Mouse (Mus musculus): ENCODE data around the gene Zfp385b.
"Not testable (repeated sequence)": the region's sequence is repeated elsewhere in the genome, so short reads cannot be mapped to it uniquely, and the experiment has no call there.

Zfp385b gene

DNA sequence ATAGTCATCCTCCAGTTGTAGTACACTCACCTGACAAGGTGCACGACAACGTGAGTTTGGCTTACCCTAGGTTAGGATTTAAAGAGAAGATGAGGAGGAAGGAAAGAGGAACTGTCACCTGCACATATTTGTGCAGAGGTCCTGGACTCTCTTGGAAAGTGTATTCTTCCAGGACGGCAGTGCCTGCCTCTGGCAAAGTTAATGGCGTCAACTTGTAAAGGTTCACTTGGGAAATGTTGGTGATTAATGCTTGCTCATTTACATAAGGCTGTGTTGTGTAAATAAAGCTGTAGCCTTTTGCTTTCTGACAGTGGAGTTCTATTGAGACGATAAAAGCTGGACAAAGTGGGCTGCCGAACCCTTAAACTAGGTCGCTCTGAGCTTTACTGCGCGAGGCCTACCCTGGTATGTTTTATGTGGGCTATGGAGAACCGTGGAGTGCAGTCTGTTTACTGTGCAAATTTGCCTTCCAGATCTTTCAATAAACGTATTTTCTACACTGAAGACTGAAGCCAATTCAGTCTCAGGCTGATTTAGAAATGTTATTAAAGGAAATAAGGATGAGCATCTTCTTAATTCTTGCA lies 347.1 kb downstream of the Zfp385b start:
- no peak for DNase-seq (ENCODE audit: low read depth in 1 of 2, low spot score in 2 of 2)

DNA sequence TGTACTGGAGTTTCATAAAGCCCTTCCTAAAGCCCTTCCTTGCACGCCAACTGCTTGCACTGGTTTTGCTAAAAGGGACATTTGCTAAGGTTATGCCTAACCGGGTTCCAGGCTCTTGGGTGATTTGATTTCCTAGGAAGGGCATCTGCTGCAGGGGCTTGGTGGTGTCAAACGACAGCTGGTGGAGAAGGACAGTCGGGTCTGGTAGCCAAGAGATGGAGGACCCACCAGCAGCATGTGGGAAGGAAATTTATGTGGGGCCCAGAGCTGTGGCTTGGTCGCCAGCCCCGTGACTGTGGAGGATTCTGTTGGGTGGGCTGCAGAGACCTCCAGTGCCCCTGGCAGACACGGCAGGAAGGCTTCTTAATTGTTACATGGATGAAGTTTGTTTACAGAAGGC lies 348.7 kb downstream of the Zfp385b start:
- no peak for DNase-seq (ENCODE audit: low read depth in 1 of 2, low spot score in 2 of 2)

DNA sequence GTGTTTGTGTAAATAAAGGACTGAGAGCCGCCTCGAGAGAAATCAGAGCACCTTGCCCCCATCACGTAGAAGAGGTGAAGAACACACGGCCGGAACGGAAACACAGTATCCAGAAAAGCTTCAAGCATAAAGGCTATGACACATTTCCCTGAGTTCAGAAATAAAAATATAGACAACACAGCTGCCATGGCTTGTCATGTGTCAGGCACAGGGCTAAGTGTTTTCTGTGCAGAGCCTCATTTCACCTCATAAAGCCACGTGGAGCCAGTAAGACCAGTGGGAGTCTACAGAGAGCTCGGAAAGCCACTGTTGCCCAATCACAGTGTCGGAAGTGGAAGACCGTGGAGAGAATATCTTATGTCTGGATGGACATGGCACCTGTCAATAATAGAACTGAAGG lies 358.0 kb downstream of the Zfp385b start:
- DNase-seq (ENCODE audit: low read depth in 1 of 2, low spot score in 2 of 2) = no peak

- no peak for DNase-seq (ENCODE audit: low read depth in 1 of 2, low spot score in 2 of 2)
Measured at GRCm38 (mm10) chr2:77460011-77460410, 359.4 kb downstream of the Zfp385b start.

DNA sequence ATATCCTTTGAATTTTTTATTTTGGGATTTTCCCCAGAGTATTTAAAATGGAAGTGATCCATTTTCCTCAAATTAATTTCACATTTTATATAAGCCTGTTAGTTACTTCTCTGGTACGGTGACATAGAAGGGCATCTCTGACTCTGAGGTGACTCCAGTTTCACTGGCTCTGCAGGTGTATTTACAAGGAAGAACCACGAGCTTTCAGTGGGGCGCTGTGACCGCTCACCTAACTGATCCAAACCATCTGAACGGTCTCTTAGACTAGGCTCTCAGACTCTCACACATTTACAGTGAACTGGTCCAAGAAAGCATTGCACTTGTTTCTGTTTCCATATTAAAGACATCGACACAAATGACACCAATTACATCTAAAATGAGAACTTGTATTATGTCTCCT lies 361.0 kb downstream of the Zfp385b start:
- no peak for DNase-seq (ENCODE audit: low read depth in 1 of 2, low spot score in 2 of 2)

DNA sequence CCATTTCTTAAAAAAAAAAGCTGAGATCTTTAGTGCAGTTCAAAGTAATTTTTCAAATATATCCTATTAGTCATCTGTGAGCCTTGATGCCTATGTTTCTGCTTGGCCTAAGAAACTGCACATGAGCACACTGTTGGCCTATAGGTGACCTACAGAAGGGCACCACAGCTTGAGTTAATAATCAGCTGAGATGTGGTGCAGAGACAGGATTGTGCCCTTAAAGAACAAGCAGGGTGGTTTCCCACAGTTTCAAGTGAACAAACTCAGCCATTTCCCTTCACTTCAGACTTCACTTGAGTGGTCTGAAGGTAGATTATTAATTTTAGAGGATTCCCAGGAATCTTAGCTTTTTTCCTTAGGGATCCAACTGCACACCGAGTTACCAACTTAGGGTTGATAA lies 362.3 kb downstream of the Zfp385b start:
- no peak for DNase-seq (ENCODE audit: low read depth in 1 of 2, low spot score in 2 of 2)

DNA sequence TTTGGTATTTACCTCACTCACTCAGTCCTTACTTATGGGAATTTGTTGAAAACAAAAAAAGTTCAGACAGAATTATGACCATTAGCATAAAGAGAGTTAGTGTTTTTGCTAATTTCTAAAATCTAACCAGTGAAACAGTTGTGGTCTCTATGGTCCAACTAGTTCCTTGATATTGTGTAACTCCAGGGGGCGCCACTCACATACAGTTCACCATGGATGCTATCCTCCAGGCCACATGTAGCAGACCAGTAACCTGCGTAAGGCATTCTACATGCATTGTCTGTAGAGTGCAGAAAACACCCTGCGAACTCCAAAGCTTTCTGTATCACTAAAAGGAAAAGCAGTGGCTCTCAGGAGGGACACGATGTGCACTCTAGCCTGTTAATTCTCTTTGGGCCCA lies 362.8 kb downstream of the Zfp385b start:
- no peak for DNase-seq (ENCODE audit: low read depth in 1 of 2, low spot score in 2 of 2)

GRCm38 (mm10) chr2:77454341-77454937 lies 365.0 kb downstream of the Zfp385b start:
- DNase-seq (ENCODE audit: low read depth in 1 of 2, low spot score in 2 of 2) = no peak

DNA sequence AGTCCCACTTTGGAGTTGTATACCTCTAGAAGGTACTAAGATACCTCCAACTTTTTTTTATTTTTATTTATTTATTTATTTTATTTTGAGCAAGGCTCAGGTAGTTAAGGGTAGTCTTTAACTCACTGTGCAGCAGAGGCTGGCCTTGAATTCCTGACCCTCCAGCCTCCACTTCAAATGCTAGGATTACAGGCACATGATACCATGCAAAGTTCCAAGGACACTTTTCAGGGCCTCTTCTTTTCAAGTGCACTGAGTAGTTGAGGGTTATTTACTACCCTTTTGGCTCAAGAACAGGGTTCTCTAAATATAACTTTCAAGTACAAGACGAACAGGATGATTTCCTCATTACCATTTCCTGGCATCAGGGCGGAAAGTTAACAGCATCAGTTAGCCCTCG lies 365.7 kb downstream of the Zfp385b start:
- no peak for DNase-seq (ENCODE audit: low read depth in 1 of 2, low spot score in 2 of 2)

DNA sequence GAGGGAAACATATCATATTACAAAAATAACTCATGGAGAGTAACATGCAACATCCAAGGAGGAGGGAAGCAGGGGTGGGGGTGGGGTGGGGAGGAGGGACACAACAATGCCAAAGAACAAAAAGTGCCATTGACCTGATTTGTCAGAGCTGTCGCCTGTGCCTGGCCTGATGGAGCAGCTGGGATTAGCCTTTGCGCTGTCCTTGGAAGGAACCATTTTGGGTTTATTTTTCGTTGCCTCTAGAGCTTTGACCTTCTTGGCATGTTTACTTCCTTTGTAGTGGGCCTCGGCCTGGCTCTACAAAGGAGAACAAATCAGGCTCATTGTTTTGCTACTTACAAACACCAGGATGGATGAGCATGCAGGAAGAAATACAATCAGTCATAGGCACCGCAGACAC lies 369.4 kb downstream of the Zfp385b start:
- not testable (repeated sequence) for DNase-seq (ENCODE audit: low read depth in 1 of 2, low spot score in 2 of 2)

DNA sequence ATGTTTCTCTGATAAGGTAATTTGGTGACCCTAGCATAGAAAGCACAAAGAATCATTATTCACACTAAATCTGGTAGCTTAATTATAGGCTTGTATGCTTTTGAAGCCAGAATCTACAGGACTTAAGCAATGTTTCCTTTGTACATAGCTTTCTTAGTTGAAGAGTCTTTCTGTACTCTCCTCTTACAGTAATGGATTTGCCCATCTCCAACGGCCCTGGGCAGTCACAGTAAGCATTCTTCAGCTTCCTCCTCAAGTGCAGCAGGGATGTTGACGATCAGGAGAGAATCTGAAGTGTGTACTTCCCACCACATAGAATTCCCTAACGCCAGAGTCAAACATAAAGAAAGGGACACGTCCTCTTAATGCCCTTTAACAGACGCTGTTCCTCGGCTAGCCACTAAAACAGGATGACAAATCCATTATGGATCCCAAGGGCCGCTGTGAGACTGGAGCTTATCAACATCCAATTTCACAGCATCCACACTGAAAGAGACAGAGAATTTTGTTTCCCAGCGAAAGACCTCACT lies 370.4 kb downstream of the Zfp385b start:
- no peak for DNase-seq (ENCODE audit: low read depth in 1 of 2, low spot score in 2 of 2)

DNA sequence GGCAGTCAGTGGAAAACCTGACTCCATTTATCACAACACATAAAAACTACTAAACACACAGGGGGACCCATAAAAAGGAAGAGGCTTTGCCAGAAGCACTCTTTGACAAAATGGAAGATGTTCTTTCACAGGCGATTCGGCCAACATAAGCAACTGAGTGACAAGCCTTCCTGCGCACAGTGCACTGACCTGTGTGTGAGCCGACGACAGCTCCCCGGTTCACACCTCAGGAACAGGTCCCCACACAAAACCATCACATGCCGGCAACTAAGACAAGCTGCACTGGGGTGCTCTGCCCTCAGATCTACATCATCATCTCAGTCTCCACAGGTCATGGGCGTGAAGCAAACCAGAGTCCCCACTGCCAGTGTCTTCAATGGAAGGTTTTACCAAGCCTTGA lies 375.2 kb downstream of the Zfp385b start:
- DNase-seq (ENCODE audit: low read depth in 1 of 2, low spot score in 2 of 2) = no peak

GRCm38 (mm10) chr2:77440591-77440990 lies 378.8 kb downstream of the Zfp385b start:
- no peak for DNase-seq (ENCODE audit: low read depth in 1 of 2, low spot score in 2 of 2)

DNA sequence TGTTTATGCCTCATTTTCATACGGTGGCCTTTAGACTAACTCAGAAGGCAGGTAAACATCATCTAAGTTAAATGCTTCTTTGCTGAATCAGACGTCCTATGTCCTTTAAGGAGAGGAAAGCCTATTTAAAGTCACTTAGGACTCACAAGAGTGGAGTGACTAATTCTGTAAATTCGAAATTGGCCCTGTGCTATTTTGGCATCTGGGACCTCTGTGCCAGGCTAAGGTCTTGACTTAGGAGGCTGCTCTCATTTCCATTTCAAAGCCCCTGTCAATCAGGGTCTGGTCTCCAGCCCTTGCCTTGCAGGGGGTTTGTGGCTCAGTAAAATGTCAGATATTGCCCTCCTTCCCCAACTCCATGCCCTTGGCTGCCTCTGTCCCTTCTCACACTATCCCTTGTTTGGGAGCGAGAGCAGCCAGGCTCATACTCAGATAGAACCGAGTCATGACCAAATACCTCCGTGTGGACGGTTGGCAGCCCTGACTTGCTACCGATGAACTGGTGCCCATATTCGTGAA lies 383.1 kb downstream of the Zfp385b start:
- DNase-seq (ENCODE audit: low read depth in 1 of 2, low spot score in 2 of 2) = no peak

DNA sequence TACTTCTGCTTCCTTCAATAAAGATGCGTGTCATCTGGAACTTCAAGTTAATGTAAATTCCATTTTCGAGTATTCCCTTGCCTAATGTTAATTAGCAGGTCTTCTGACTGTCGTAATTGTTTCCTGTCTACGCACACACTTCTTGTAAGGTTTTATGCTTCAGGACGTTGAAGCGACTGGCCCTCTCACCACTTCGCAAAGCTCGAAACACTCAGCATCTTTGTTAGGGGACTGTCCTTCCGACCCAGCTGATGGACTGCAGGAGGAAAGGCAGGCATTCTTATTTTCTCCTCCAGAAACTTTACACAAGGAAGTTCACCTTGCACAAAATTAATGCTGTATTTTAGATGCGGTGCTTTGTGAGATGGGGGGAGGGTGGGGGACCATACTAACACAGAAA lies 400.0 kb downstream of the Zfp385b start:
- DNase-seq (ENCODE audit: low read depth in 1 of 2, low spot score in 2 of 2) = no peak

DNA sequence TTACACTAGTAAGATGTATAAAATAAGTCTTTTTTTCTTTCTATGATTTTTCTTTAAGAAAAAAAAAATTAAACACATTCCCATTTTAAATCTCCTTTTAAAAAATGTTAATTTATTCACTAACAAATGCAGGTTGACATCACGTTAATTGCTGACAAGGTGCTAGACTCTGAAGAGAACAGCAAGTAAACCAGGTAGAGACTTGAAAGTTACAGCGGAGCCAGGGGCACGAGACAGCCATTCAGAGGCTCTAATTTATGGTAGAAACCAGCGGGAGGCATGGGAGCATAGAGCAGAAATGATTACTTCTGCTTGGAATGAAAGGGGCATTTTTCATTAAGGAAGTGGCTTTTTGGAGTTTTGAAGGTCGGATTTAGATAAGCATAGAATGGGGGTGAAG lies 401.4 kb downstream of the Zfp385b start:
- no peak for DNase-seq (ENCODE audit: low read depth in 1 of 2, low spot score in 2 of 2)

DNA sequence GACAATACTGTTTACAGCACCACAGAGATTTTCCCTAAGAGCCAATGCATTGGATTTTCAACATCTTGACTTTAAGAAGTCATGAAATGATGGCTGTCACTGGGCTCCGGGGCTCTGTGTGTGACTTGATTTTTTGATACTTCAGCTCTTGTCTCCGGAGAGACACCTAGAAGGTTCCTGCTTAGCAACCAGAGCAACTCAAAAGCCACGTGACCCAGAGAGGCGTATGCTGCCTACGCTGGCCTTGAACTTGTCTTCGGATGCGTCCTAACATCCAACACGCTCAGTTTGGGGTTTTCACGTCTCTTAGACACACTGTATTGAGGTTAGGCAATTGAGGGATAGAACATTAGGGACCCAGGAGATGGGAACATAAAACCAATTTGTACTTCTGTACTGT lies 407.3 kb downstream of the Zfp385b start:
- DNase-seq (ENCODE audit: low read depth in 1 of 2, low spot score in 2 of 2) = no peak

- no peak for DNase-seq (ENCODE audit: low read depth in 1 of 2, low spot score in 2 of 2)
Measured at GRCm38 (mm10) chr2:77411612-77412011, 407.8 kb downstream of the Zfp385b start.

- DNase-seq (ENCODE audit: low read depth in 1 of 2, low spot score in 2 of 2) = no peak
Measured at GRCm38 (mm10) chr2:77409521-77410135, 409.8 kb downstream of the Zfp385b start.

DNA sequence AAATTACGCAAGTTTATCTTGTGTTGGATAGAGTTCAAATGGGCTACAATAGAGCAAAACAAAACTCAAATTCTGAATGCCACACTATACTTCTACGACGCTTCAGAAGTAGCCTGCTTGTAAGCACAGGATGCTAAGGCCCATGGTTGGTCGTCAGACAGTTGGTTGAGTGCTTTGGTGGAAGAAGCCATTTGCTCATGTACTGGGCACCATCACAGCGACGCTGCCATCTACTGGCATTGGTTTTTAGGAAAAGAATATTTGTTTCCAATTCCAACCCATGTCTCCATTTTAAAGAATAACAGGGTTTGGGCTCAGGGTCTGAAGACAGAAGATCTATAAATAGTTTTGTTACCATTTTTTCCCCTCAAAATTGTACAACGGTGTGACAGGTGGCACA lies 410.5 kb downstream of the Zfp385b start:
- DNase-seq (ENCODE audit: low read depth in 1 of 2, low spot score in 2 of 2) = no peak

DNA sequence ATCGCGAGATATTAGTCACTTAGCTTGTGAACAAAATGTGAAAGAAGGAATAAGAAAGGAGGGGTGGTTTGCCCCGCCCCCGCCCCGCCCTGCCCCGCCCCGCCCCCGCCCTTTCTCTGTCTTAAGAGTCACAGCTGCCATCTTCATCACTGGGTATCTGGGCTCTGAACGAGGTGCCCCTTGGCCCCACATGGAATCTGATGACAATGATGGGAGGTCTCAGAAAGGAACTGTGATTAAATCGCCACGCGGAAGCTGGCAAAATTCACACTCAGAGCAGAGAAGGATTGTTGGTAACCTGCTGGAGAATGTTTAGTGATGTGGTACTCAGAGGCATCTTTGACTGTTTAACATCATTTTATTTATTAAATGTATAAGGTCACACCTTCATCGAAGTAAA lies 417.1 kb downstream of the Zfp385b start:
- DNase-seq (ENCODE audit: low read depth in 1 of 2, low spot score in 2 of 2) = no peak

DNA sequence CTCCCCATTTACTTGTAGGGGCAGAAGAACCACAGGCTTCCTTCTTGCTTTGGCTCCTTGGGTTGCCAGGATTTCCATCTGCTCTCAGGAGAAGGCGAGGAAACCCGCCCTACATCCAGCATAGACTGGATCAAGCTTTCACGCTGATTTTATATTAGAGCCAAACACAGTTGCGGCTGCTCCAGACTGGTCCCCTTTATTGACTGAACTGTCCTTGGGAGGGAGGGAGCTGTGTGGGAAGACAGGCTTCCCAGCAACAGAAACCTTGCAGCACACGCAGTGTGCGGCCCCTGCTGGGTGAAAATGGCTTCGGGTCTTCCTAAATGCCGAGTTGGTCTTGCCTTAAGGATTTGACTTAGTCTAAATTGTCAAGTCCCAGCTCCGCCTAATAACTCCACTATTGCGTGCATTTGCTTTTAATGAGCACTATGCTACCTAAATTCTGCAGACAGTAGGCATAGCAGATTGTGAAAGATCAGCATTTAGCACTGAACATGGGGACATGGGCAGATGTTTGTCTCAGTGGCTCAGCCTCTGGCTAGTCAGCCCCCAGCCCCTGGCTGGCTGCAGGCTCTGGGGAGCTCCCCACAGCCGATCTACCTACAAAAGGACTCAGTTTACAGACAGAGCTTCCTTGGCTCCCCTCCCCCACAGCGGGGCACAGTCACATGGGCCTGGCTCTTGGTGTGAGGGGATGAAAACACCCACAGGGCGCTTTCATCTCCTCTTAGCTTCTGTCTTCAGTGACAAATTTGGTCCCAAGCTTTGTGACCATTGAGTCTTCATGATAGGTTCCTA lies 417.8 kb downstream of the Zfp385b start:
- DNase-seq (ENCODE audit: low read depth in 1 of 2, low spot score in 2 of 2) = no peak
